Mouse (Mus musculus) layer of hippocampus, adult 11-12 months (tissue): ENCODE results near the gene BC025920.
A peak's percentile ranks its signal among the peaks of the same experiment; 100 is the strongest.
"Not testable (repeated sequence)": the region's sequence is repeated elsewhere in the genome, so short reads cannot be mapped to it uniquely, and the experiment has no call there.

Experiments used
- DNase-seq: peaks from one replicate; pipeline ENCODE4 v3.0.0; 2022; ENCODE audit warnings: low spot score

Gene BC025920

GRCm38 (mm10) chr10:81604019-81604967, 1.8 kb upstream of the BC025920 start:
- DNase-seq = no peak

GRCm38 (mm10) chr10:81604968-81605665, 953 bp upstream of the BC025920 start:
- DNase-seq = peak; percentile 89

GRCm38 (mm10) chr10:81605666-81605973, 450 bp upstream of the BC025920 start:
- DNase-seq = no peak

- DNase-seq = no peak
These were observed 2.2 kb downstream of the BC025920 start for GRCm38 (mm10) chr10:81608308-81608707.

- DNase-seq = no peak
These were observed 6.7 kb downstream of the BC025920 start for GRCm38 (mm10) chr10:81612779-81613178.

- DNase-seq = peak; percentile 54
These were observed 9.4 kb downstream of the BC025920 start for GRCm38 (mm10) chr10:81615486-81615885.

GRCm38 (mm10) chr10:81619976-81620375, 13.9 kb downstream of the BC025920 start:
- no peak for DNase-seq

GRCm38 (mm10) chr10:81620786-81621185, 14.7 kb downstream of the BC025920 start:
- no peak for DNase-seq

- DNase-seq = no peak
These were observed 17.4 kb downstream of the BC025920 start for GRCm38 (mm10) chr10:81623441-81623840.

GRCm38 (mm10) chr10:81626101-81626993, 20.3 kb downstream of the BC025920 start:
- DNase-seq = no peak

GRCm38 (mm10) chr10:81626994-81627835, 21.1 kb downstream of the BC025920 start, which contains the start of gene Sirt6:
TSS of gene Sirt6 (minus strand) at chr10:81627797.
- DNase-seq = peak; percentile 93

- peak; percentile 51 for DNase-seq
These were observed 21.8 kb downstream of the BC025920 start for GRCm38 (mm10) chr10:81627836-81628220.

- DNase-seq = no peak
These were observed 22.3 kb downstream of the BC025920 start, which contains the start of gene Ankrd24 for GRCm38 (mm10) chr10:81628390-81628789. TSS of gene Ankrd24 (plus strand) at chr10:81628540.

- DNase-seq = peak; percentile 78
These were observed 27.4 kb downstream of the BC025920 start for GRCm38 (mm10) chr10:81633253-81634099.

GRCm38 (mm10) chr10:81636338-81636737, 30.3 kb downstream of the BC025920 start:
- no peak for DNase-seq

GRCm38 (mm10) chr10:81638101-81638500, 32.0 kb downstream of the BC025920 start:
- DNase-seq = no peak

GRCm38 (mm10) chr10:81640825-81641224, 34.8 kb downstream of the BC025920 start:
- not testable (repeated sequence) for DNase-seq

- no peak for DNase-seq
These were observed 35.5 kb downstream of the BC025920 start for GRCm38 (mm10) chr10:81641566-81641965.

- DNase-seq = no peak
These were observed 36.0 kb downstream of the BC025920 start for GRCm38 (mm10) chr10:81641978-81642647.
